Mouse (Mus musculus): ENCODE data around the gene 1700001C19Rik.

Gene 1700001C19Rik

DNA sequence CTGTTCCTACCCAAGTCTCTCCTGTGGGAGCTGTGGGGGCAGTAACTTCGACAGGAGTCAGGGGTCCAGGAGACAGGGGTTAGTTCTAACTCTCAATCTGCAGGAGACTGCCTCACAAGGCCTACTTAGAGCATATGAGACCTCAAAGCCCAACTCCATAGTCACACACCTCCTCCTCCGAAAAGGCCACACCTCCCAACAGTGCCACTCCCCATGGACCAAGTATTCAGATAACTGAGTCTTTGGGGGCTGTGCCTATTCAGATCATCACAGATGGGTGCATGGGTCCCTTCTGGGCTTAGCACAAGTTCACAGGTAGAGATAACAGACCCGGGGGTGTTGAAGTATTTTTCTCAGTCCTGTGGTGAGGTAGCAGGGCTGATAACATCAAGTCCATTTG, 24.5 kb upstream of the 1700001C19Rik start:
- DNase-seq = no peak

DNA sequence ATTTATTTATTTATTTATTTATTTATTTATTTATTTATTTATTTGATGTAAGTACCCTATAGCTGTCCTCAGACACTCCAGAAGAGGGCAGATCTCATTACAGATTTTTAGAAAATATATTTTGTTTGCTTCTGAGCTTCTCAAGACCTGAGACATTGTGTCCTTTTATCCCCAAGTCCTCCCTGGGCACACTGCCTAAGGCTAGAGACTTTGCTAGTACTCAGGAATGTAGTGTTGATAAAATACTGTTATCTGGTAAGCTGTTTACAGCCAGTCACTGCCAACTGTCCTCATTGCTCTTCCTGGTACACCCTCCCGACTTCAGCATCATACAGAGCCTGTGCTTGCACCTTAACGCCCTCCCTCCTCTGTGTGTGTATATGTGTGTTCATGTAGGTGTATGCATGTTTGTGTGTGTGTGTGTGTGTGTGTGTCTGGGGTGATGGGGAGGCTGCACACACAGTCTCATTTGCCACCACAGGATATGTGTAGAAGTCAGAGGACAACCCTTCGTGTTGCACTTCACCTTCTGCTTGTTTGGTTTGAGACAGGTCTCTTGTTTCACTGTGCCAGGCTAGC, 22.3 kb upstream of the 1700001C19Rik start:
- DNase-seq = no peak

DNA sequence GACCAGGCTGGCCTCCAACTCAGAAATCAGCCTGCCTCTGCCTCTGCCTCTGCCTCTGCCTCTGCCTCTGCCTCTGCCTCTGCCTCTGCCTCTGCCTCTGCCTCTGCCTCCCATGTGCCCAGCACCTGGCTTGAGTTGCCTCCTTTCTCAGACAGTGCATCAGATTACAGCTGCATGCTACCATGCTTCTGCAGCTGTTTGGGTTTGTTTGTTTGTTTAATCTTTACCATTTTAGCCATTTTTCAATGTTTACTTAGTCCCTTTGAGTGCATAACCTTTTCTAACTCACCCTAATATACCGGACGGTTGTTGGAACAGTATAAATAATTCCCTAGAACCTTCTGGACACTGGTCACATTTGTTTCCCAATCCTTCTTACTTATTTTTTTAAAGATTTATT, 21.8 kb upstream of the 1700001C19Rik start:
- no peak for DNase-seq

DNA sequence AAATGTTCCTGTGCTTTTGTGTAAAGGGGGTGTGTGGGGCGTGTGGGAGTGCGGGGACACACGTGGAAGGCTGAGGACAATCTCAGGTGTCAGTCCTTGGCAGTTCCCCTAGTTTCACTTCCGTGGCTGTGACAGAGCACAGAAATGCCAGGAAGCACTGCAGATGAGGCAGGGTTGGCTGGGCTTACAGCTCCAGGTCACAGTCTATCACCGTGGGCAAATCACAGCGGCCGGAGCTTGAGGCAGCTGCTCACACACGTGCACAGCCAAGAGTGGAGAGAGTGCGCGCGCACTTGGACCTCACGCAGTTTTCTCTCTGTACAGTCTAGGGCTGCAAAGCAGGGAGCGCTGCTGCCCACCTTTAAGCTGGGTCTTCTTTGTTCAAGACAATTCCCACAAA, 21.1 kb upstream of the 1700001C19Rik start:
- DNase-seq = no peak

DNA sequence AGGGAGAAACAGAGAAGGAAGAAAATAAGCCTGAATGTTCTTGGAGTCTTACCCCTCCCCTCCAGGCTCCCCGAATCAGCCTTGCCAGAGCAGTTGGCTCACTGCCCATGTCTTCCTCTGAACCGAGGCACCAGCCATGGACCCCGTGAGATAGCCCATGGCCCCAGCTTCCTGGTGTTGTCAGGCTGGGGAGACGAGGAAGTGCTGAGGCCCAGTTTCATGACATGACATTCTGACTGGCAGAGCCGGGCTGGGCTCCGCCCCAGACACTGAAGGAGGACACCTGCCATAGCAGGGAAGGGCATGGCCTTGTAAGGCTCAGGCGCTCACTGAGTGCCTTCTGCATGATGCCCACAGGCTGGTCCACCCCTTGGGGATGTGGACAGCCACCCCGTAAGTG, 17.5 kb upstream of the 1700001C19Rik start:
- DNase-seq = peak; percentile 68

DNA sequence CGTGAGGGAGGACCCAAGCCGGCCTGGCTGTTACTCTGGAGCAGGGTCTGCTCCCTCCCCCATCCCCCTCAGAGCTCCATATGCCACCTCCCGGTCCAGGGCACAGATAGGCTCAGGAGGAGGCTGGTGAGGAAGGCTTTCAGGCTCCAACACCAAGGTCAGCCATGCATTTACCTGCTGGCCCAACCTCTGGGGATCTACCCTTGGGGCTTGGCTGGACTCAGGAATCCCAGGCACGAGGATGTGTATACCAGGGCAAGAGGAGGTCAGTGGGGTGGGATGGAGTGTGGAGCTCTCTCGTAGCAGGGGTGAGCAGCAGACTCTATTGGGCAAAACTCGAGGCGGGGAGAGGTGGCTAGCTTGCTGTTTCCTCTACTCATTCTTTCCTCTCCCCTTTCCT, 15.7 kb upstream of the 1700001C19Rik start:
- no peak for DNase-seq

DNA sequence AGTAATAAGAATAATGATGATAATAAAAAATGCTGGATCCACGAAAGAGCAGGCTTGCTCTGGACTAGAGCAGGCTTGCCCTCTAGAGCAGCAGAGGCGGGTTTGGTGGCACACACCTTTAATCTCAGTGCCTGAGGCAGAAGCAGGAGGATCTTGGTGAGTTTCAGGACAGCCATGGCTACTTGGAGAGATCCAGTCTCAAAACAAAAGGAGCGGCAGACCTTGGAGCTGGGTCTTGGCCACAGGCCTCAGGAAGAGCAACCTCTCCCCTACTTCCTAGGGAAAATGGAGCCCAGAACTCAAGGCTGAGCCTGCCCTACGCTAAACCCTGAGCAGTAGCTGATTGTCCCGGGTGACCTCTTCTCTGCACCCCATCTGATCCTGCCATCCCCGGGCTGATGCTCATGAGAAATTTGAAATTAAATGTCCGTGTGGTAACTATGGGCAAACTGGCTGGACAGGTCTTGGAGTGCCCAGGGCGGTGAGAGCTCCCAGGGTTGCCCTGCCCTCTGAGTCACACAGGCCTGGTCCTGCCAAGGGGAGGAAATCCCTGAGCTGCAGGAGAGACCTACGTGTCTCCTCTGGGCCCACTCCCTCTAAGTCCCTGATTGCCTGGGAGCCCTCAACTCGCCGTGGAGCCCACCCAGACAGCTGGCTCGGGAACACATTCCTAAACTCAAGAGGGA, 13.8 kb upstream of the 1700001C19Rik start:
- no peak for DNase-seq

DNA sequence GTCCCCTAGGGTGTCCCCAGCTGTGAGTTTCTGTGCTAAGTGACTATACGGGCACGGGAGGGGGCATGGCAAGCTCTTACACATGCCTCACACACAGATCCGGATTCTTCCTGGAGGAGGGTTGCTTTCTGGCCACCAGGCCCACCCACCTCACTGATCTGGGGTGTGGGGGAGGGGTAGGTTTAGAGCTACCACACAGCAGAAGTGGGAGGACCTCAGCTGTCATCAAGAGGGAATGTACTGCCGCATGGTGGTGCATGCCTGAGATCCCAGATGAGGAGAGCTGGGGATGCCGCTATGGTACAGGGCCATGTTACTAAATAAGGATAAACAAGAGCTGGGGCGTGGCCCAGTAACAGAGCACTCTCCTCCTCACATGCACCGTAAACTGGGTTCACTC, 13.1 kb upstream of the 1700001C19Rik start:
- no peak for DNase-seq

DNA sequence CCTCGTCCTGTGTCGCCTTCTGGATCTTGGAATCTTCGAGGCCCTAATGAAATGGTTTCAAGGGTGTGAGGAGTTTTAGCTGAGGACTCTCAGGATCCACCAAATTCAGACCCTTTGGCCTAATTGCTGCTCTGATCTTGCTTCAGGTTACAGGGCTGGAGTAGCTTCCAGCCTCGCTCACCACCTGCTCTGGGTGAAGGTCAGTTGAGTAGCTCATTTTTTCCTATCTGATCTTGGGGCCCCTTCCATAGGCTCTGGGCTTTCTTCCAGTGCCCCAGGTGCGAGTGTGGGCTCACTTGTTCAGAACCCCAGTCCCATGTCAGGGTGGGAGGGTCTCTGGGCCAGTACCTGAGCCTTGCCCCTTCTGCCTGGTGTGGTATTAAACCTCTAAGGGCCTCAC, 12.3 kb upstream of the 1700001C19Rik start:
- no peak for DNase-seq

DNA sequence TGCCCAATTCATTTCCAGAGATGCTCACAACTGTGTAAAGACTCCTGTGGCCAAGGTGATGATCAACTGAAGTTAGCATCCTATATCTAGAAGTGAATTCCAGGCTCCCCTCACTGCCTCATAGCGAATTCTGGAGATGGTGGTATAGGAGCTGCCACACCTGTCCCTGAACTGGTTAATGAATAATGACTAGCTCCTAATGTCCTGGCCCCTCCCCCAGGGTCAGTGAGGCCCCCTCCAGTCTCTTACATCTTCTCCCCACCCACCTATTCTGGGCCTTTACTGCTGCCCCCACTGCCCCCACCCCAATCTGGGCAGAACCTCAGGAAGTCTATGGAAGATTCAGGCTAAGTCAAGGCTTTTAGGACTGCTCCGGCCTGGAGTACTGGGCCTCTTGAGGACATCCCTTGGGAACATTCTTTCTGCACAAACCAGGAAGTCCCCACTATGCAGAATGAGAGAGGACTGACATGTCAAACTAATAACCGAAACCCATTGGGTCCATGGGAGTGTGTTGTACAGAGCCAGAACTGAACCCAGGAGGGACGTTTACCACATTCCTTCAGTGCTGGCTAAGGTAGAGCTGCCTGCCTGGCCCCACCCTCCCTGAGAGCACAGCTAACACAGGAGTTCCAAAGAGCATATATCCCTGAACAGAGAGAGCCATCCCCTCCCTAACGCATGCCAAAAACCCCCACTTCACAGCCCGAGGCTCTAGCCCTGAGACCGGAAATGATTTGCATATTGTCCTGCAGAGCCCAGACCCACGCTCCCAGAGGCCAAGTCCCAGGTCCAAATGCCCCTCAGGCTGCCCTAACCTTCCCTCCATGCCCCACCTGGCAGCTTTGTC, 11.6 kb upstream of the 1700001C19Rik start:
- DNase-seq = no peak

DNA sequence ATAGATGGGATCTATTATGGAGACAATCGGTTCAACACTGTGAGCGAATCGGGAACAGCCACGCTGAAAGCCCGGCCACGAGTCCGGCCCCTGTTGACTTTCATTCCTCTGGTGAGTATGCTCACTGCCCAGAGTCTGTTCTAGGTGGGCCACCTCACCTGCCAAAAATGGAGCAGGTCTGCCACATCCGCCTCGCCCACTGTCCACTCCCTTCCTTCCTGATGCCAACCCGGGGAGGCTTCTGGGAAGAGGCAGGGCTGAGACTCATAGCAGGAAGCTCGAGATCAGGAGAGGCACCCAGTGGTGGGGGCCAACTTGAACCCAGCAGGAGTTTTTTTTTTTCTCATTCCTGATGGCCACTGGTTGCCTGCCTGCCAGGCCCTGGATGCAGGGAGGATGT, 9.4 kb upstream of the 1700001C19Rik start:
- no peak for DNase-seq

DNA sequence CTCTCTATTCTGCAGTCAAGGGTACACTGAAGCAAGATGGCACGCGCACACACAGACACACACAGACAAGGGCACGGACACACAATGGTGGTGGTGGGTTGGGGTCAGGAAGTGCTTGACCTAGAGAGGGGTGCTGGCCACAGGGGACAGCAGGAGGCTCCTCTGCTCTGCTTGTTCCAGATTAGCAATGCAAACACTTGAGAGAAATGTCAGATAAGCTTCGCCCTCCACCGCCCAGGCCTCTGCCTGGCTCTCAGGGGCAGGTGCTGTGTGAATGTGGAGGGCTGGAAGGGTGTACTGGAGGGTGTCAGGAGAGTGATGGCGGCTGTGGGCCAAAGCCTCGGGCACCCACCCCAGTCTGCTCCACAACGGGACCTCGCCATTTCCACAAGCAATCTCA, 8.8 kb upstream of the 1700001C19Rik start:
- peak; percentile 52 for DNase-seq

DNA sequence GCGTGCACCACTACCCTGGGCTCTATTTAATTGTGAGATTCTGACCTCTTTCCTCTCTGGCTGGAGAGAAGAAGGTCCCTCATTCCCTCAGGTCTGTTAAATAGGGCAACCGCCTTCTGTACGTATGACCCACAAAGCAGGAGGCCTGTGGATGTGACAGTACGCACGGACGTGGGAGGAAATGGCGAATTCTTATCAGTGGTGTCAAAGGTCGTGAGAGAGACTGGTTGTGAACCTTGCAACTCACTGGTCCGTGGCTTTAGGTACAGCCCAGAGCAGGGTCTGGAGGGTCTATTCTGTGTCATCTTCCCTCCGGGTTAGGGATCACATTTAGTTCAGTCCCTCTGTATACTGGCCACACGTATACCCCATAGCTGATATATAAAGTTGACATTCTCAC, 8.3 kb upstream of the 1700001C19Rik start:
- no peak for DNase-seq

DNA sequence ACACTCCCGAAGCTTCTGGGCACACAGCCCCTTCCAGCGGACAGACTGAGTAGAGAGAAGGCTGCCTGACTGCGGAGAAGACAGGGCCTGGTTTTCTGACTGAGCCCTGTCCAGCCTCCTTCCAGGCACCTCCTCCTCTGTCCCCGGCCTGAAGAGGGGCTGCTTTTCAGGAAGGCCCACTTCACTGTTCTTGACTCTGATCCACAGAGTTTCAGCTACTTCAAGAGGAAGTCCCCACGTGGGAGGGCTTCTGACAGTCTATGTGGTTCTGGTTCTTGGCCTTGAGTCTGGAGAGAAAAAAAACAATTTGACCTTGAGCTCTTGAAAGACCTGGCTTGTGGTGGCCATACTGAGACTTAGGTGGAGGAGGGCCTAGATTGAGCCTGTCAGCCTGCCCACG, 6.9 kb upstream of the 1700001C19Rik start:
- DNase-seq = no peak

DNA sequence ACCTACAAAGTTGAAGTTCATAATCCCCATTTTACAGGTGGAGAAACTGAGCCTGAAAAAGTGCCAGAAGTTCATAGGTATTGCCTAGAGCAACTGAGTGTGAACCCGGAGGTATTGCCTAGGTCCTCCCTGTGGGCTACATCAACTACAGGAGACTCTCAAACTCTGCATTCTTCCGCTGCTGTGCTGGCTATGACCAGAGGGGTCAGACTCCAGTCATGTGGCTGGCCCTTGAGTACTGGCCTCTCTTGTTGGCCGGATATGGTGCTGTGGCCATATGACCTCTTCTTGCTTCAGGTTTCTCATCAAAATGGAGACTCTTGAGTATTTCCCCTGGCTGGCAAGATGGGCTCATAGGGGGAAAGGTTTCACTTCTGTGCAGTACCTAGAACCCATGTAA, 5.1 kb upstream of the 1700001C19Rik start:
- no peak for DNase-seq

DNA sequence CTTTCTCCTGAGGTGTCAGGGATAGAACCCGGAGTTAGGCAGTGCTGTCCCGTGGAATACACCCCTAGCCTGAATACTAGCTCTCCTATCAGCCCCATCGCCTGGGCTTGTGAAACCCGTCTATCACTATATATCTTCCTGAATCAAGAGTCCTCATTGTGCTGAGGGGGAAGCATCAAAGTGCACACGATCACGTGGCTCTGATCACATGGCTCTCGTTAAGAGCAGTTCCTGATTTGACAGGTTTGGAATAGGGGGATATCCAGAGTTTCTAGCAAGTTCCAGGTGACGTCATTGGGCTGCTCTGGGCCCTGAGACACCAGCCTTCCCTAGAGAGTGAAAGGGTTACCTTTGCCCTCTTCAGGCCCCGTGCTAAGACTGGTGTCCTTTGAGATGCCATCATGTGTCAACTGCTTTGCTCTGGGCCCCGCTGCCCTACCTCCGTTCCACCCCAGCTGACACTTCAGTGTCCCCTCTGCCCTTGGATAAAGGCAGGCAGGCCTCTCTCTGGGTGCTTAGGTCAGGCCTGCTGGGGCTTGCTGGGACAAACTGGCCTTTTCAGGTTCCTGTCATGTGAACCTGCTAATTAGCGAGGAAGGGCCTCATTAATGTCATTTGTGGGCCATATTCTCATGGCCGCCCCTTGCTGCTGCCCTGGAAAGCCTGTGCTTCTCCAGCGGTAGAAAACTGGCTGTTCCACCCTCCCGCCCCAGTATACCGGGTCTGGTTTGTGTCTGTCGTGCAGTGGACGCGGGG, 4.3 kb upstream of the 1700001C19Rik start:
- DNase-seq = no peak

DNA sequence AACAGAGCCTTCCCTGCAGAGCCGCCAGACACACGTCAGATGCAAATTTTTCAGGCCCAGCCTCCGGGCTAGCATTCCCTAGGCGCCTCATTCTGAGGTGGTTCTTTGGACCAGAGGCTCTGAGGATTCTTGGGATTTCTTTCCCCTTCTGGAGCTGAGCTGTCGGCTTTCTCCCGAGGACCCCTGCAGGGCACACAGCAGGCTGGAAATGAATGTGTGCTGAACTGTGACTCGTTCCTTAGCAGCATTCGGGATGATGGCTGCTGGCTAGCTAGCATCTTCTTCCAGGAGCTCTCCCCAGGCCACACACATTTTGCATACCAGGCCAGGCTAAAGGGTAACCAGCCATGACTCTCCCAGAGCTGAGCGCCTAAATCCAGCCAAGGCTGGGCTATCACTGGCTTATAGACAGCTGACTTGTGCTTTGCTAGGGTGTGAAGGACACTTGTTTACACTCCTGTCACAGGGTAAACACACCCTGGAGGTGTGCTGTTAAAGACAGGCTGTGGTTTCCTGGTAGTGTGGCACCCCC, 3.2 kb upstream of the 1700001C19Rik start:
- DNase-seq = no peak

DNA sequence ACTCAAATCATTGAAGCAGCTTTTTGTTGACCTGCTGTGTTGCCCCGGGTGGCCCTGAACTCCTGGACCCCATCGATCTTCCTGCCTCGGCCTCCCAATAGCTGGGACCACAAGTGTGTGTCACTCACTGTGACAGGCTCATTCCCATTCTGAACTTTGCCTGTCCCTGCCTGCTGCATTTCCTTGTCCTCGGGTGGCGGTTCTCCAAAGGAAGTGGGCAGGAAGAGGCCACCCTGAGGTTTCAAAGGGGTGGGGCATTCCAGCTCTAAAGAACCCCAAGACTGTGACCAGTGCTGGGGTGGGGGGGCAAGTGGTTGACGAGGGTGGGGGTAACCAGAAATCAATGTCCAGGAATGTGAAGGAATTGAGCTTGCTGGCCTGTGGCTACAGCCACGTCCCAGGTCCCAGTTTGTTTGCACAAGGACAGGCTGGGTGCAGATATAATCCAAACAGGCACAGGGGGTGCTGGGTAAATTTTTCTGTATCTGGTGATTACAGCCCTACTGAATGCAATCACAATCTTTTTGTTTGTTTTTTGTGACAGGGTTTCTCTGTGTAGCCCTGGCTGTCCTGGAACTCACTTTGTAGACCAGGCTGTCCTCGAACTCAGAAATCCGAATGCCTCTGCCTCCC, 2.3 kb upstream of the 1700001C19Rik start:
- DNase-seq = peak; percentile 34

DNA sequence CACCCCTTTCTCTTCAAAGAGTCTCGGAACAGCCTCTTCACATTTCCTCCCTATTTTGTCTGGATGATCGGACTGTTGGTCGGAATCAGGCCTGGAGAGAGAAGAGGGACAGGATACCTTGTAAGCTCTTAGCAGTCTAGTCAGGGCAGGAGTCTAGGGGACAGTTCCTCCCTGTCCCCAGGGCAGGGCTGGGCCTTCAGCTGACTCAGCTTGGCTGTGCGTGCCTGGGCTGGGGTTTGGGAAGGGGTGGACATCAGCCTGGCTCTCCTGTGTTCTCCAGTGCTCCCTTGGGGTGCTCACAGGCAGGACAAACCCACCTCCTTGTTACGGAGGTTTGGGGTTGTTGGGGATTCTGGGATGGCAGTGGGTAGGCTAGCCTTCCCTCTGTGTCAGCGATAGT, 1.4 kb upstream of the 1700001C19Rik start:
- DNase-seq = no peak

DNA sequence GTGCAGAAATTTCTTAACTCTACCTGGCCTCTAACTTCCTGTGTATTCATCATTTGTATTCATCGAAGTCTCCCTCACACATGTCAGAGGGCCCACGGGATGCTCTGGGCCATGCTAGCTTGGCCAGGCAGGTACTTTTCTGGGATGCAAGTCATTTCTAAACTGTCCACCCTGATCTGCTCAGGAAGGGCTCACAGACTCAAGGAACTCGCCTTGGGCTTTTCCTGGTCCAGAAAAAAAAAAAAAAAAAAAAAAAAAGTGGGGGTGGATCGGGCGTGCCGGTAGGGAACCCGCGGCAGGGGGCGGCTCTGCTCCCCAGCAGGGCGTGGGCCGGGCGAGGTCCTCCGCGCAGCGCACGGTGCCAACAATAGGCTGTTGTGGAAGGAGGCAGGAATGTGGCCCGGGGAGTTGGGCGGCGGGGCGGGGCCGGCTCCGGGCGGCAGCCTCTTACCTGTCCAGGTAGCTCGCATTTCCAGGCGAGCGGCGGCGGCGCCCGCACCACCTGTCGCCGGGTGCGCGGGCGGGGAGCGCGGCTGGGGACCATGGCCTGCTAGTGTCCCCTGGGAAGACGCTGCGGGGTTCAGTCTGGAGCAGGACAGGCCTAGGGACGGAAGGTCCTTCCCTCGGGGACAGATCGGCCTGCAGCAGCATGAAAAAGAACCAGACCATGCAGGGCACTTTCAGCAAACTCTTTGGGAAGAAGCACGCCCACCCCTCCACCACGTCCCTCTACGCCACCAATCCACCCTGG, 845 bp downstream of the 1700001C19Rik start, which contains the start of gene AI661453:
Gene AI661453 (plus strand): TSS at position 460 of the 751 bp plus-strand sequence.
- DNase-seq = peak; percentile 36

DNA sequence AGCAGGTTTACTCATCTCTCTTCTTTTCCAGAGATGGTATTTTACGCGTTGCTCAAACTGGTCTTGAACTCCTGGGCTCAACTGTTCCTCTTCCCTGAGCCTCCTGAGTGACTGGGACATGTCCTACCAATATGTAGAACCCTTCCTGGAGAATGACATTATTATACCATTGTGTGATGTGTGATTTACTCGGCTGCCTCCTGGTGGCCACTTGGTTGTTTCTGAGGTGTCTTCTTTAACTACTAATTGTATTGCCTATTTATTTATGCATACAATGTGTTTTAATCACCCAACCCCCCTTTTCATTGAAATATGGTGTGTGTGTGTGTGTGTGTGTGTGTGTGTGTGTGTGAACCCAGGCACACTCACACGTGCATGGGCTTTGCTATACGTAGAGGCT, 6.4 kb downstream of the 1700001C19Rik start:
- no peak for DNase-seq
